11 mouse cellular contexts compared by ENCODE assay signal in the genomic region with DNA sequence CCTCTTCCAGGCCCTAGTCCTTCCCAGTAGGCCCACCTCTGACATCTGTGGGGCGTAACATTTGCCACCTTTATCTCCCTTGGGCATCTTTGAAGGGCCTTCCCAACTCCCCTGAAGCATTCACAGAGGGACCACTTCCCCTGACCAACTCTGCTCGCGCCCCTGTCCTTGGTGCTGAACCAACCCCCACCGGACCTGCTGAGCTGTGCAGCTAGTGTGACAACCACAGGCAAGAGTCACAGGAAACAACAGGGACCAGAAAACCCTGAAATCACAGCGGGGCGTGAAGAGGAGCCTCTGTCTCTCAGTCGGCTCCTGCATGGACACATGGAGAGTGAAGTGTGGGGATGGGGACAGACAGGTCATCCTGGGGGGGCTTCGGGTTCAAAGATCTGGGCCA. TPM values are rescaled to one million over a fixed set of nuclear protein-coding genes. Genes with fewer than 3 reads are reported as not detected.
DNase-seq lines count a peak whose midpoint lies in the region; ATAC-seq and TF ChIP-seq lines count a peak whose summit lies in the region.
"Had no signal": no experiment of that assay in that cellular context is flagged by ENCODE, and none has a peak within 500 bp of the region (broad histone marks: within the 10 kb centered on the region; RNA-seq: fewer than 3 reads in every experiment).

No protein-coding gene starts in this region.

- no peak overlapping the region for H3K27ac ChIP-seq in hindbrain, embryonic 11.5 days (ENCODE audit: low read depth, low read length)
- no peak overlapping the region for H3K27ac ChIP-seq in hindbrain, embryonic 12.5 days
- H3K27ac ChIP-seq in thymus, adult 2 months (ENCODE audit: control insufficient read depth, insufficient read depth, low read length): no peak overlapping the region
- 0 out of 2 replicates have a peak overlapping the region, but pooled peaks have one; percentile 3 for H3K27ac ChIP-seq in hindbrain, postnatal 0 days
- H3K27ac ChIP-seq: gastrocnemius, adult 2 months had no signal

- H3K4me2 ChIP-seq in hindbrain, embryonic 11.5 days (replicated peaks; ENCODE audit: low read depth, low read length): no peak overlapping the region
- no peak overlapping the region for H3K4me2 ChIP-seq in hindbrain, embryonic 12.5 days (replicated peaks)
- no peak overlapping the region for H3K4me2 ChIP-seq in hindbrain, postnatal 0 days (ENCODE audit: low read depth, low read length)

- no peaks in the 10 kb centered on the region for H3K9me3 ChIP-seq in hindbrain, embryonic 11.5 days (ENCODE audit: control insufficient read depth, low read length)
- no peaks in the 10 kb centered on the region for H3K9me3 ChIP-seq in hindbrain, embryonic 12.5 days (replicated peaks)
- no peaks in the 10 kb centered on the region for H3K9me3 ChIP-seq in hindbrain, postnatal 0 days (ENCODE audit: low read length)

- WGBS in hindbrain, embryonic 11.5 days: 14% methylated on average over 8 of the region's 8 CpGs
- 10% methylated on average over 8 of the region's 8 CpGs for WGBS in hindbrain, embryonic 12.5 days
- 7% methylated on average over 8 of the region's 8 CpGs for WGBS in thymus, adult 2 months
- 20% methylated on average over 8 of the region's 8 CpGs for WGBS in hindbrain, postnatal 0 days

- no peak overlapping the region for H3K9ac ChIP-seq in hindbrain, embryonic 11.5 days (ENCODE audit: low read depth, low read length)
- H3K9ac ChIP-seq in hindbrain, embryonic 12.5 days: no peak overlapping the region
- H3K9ac ChIP-seq in hindbrain, postnatal 0 days (replicated peaks; ENCODE audit: low read length): no peak overlapping the region

- H3K36me3 ChIP-seq in hindbrain, embryonic 11.5 days (ENCODE audit: control insufficient read depth, insufficient read depth, low read length): no peaks in the 10 kb centered on the region
- no peaks in the 10 kb centered on the region for H3K36me3 ChIP-seq in hindbrain, embryonic 12.5 days
- no peaks in the 10 kb centered on the region for H3K36me3 ChIP-seq in thymus, adult 2 months (ENCODE audit: control insufficient read depth, insufficient read depth, low read length)
- H3K36me3 ChIP-seq in hindbrain, postnatal 0 days (ENCODE audit: insufficient read depth, low read length): no peaks in the 10 kb centered on the region

- H3K27me3 ChIP-seq in hindbrain, embryonic 11.5 days (ENCODE audit: control insufficient read depth, insufficient read depth, low read length): peaks cover 20% of the 10 kb centered on the region
- H3K27me3 ChIP-seq in hindbrain, embryonic 12.5 days: peaks cover 40% of the 10 kb centered on the region
- no peaks in the 10 kb centered on the region for H3K27me3 ChIP-seq in thymus, adult 2 months (ENCODE audit: control insufficient read depth, insufficient read depth, low read length)
- H3K27me3 ChIP-seq in hindbrain, postnatal 0 days (ENCODE audit: insufficient read depth, low read length): no peaks in the 10 kb centered on the region

- TF ChIP-seq CTCF in thymus, adult 2 months (IDR thresholded peaks at IDR 0.05; ENCODE audit: borderline replicate concordance, control insufficient read depth, extremely low read depth, insufficient read depth, low read length, poor library complexity): no peak
- TF ChIP-seq CTCF in hindbrain, postnatal 0 days (IDR thresholded peaks at IDR 0.05; ENCODE audit: low read depth): no peak

- TF ChIP-seq POLR2A in thymus, adult 2 months (IDR thresholded peaks at IDR 0.05; ENCODE audit: control insufficient read depth, extremely low read depth, insufficient read depth, low read length, poor library complexity): no peak

- DNase-seq in hindbrain, embryonic 11.5 days (ENCODE audit: low spot score): peak; percentile 64
- peak; percentile 53 for DNase-seq in thymus, postnatal 4 days
- no peak for DNase-seq in thymus, adult 2 months
- DNase-seq in hindbrain, postnatal 0 days (ENCODE audit: low spot score): no peak
- no peak for DNase-seq in spleen, adult 18-20 months
- DNase-seq in gastrocnemius, adult 18-20 months (ENCODE audit: low spot score): no peak
- no peak for DNase-seq in heart, adult 9 months (ENCODE audit: low spot score in 2 of 2)
- DNase-seq: gastrocnemius, adult 2 months; kidney, adult 2 months had no signal

- ATAC-seq in hindbrain, embryonic 11.5 days (ENCODE audit: low FRiP score): no peak
- ATAC-seq in hindbrain, embryonic 12.5 days (ENCODE audit: low FRiP score): no peak
- no peak for ATAC-seq in hindbrain, postnatal 0 days
- ATAC-seq: Patski had no signal

- no peak overlapping the region for H3K4me3 ChIP-seq in hindbrain, embryonic 11.5 days (ENCODE audit: low read depth, low read length)
- H3K4me3 ChIP-seq in hindbrain, embryonic 12.5 days: no peak overlapping the region
- no peak overlapping the region for H3K4me3 ChIP-seq in thymus, adult 2 months (ENCODE audit: control insufficient read depth, insufficient read depth, low read length)
- H3K4me3 ChIP-seq in hindbrain, postnatal 0 days (ENCODE audit: low read length): no peak overlapping the region
- H3K4me3 ChIP-seq: gastrocnemius, adult 2 months had no signal

- H3K4me1 ChIP-seq in hindbrain, embryonic 11.5 days (replicated peaks; ENCODE audit: control insufficient read depth, insufficient read depth, low read length): no peaks in the 10 kb centered on the region
- peaks cover 13% of the 10 kb centered on the region for H3K4me1 ChIP-seq in hindbrain, embryonic 12.5 days
- H3K4me1 ChIP-seq in thymus, adult 2 months (replicated peaks; ENCODE audit: control insufficient read depth, insufficient read depth, low read length): no peaks in the 10 kb centered on the region
- no peaks in the 10 kb centered on the region; the same call in 1 of the 2 replicates for H3K4me1 ChIP-seq in hindbrain, postnatal 0 days (ENCODE audit: insufficient read depth, low read length)

RNA-seq across cellular contexts. Expression of a gene that starts 18.4 kb away (rescaled TPM):
- 8.5 and 10.5 TPM in 2 replicates for polyA plus RNA-seq in hindbrain, embryonic 11.5 days (2014; fragmentation: Nextera tagmentation; extraction: Ambion mirVana)
- polyA plus RNA-seq in hindbrain, embryonic 12.5 days (2016; fragmentation: Nextera tagmentation; extraction: Ambion mirVana): 11.6 and 14.3 TPM in 2 replicates
- polyA plus RNA-seq in thymus, adult 2 months (2012; rRNA removed): 0.71 and 1.0 TPM in 2 replicates
- 33.4 and 43.4 TPM in 2 replicates for total RNA-seq in hindbrain, postnatal 0 days (2014; rRNA removed)
- 13.8 and 15.2 TPM in 2 replicates for polyA plus RNA-seq in hindbrain, postnatal 0 days (2015; fragmentation: Nextera tagmentation; extraction: Ambion mirVana)
- under 1 TPM; 0.38 to 0.39 TPM for total RNA-seq in gastrocnemius, adult 18-20 months (2021)

Comparison
In these comparisons a context has a peak if more than half of its experiments do, and no peak if none do; other contexts are left out.
1. DNase-seq: peak in hindbrain, embryonic 11.5 days (single experiment) and thymus, postnatal 4 days (single experiment); none in thymus, adult 2 months (single experiment), hindbrain, postnatal 0 days (single experiment), spleen, adult 18-20 months (0 of 2), gastrocnemius, adult 18-20 months (single experiment) and heart, adult 9 months (0 of 2).